Mouse (Mus musculus) cerebellum, adult 2 months (tissue): ENCODE results near the gene Rnf222. TPM values are rescaled to one million over a fixed set of nuclear protein-coding genes. Genes with fewer than 3 reads are reported as not detected.

Experiments
- DNase-seq, 2 experiments: peaks; one replicate each; pipeline ENCODE4 v3.0.0; 2021
- H3K27ac ChIP-seq: fragments of 200-500 bp; 2 replicates; pipeline ENCODE4 v1.5.1; 2012; ENCODE audit warnings: low read length, control low read depth, inconsistent platforms; ENCODE audit not compliant: insufficient read depth
- H3K27me3 ChIP-seq: fragments of 200-500 bp; 2 replicates; pipeline ENCODE4 v1.6.1; 2012; ENCODE audit warnings: inconsistent platforms, mild to moderate bottlenecking, low read length, moderate library complexity; ENCODE audit not compliant: control insufficient read depth, insufficient read depth
- H3K4me1 ChIP-seq: fragments of 200-500 bp; 2 replicates; pipeline ENCODE4 v1.6.1; 2011; ENCODE audit warnings: low read length; ENCODE audit not compliant: control insufficient read depth, insufficient read depth
- H3K4me3 ChIP-seq: fragments of 200-500 bp; replicated peaks from 2 replicates; pipeline ENCODE3; 2011; ENCODE audit warnings: mild to moderate bottlenecking, low read depth, low read length, control low read depth; ENCODE audit not compliant: insufficient read depth
- CTCF ChIP-seq: fragments of 200-500 bp; IDR thresholded peaks from 2 replicates; pipeline ENCODE4 v1.5.1; 2011; ENCODE audit warnings: low read depth, mild to moderate bottlenecking, control low read depth, low read length, moderate library complexity, borderline replicate concordance; ENCODE audit not compliant: insufficient read depth
- POLR2A ChIP-seq: fragments of 200-500 bp; IDR thresholded peaks from 2 replicates; pipeline ENCODE4 v1.6.1; 2011; ENCODE audit warnings: low read length, control low read depth, borderline replicate concordance; ENCODE audit not compliant: insufficient read depth
- WGBS: fragments of 180-500 bp; shearing (Covaris S2); methylation state at CpG from one replicate; pipeline ENCODE4 v1.1.7; 2018; 5-methylcytosine and 5-hydroxymethylcytosine counted together
- polyA plus RNA-seq: library from polyadenylated mRNA; depleted of rRNA; stranded (reverse); fragments of >200 nt; gene quantifications from 2 replicates; pipeline ENCODE4 v1.2.3, GENCODE M21; 2012

Gene Rnf222
- polyA plus RNA-seq, 1 experiment = 0.05 TPM

DNA sequence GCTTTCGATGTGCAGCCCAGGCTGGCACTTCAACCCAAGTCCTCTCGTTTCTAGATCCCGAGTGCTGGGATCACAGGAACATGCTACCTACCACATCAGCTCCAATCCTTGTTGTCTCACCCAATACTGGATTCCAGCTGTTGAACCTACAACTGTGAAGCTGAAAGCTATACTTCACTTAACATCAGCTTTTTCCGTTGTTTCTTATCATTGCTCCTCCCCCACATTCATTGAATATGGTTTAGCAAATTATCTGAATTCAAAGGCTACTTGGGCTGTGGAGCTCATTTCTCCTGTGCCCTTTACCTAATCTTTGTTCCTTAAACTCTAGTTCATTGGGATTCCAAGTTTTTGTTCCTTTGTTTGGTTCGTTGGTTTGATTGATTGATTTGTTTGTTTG, 9.5 kb upstream of the Rnf222 start:
- 81% methylated on average over 5 of the region's 5 CpGs for WGBS
- no peaks in the 10 kb centered on the region for H3K4me1 ChIP-seq
- TF ChIP-seq CTCF = no peak
- TF ChIP-seq POLR2A = no peak
- H3K27me3 ChIP-seq = no peaks in the 10 kb centered on the region
- no peak overlapping the region for H3K4me3 ChIP-seq
- no peak overlapping the region for H3K27ac ChIP-seq
- no peak for DNase-seq

GRCm38 (mm10) chr11:68882107-68882506, 6.2 kb upstream of the Rnf222 start:
- 36% methylated on average over 14 of the region's 14 CpGs for WGBS
- no peak overlapping the region for H3K4me3 ChIP-seq
- no peak overlapping the region for H3K27ac ChIP-seq
- TF ChIP-seq CTCF = no peak
- no peak for TF ChIP-seq POLR2A
- no peaks in the 10 kb centered on the region for H3K4me1 ChIP-seq
- H3K27me3 ChIP-seq = no peaks in the 10 kb centered on the region
- DNase-seq = no peak

DNA sequence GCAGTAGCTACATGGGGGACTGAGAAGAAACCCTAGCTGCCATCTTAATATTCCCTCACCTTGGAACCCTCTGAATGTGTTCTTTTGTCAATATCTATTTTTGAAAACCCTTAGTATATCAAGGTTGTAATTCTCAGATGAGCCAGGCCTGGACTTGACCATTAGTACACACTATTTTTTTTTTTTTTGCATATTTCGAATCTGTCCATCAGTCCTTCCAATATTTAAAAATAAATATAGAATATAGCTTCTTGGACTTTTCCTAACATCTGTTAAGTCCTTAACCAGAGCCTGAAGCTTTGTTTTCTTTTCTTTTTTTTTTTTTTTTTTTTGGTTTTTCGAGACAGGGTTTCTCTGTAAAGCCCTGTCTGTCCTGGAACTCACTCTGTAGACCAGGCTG, 4.5 kb upstream of the Rnf222 start:
- no peak for DNase-seq
- Histone ChIP-seq H3K27me3 (no peaks in the 10 kb centered on the region), H3K4me3 (no peak overlapping the region), H3K4me1 (no peaks in the 10 kb centered on the region), H3K27ac (no peak overlapping the region)
- 77% methylated on average over 2 of the region's 2 CpGs for WGBS
- no peak for TF ChIP-seq CTCF
- TF ChIP-seq POLR2A = no peak

DNA sequence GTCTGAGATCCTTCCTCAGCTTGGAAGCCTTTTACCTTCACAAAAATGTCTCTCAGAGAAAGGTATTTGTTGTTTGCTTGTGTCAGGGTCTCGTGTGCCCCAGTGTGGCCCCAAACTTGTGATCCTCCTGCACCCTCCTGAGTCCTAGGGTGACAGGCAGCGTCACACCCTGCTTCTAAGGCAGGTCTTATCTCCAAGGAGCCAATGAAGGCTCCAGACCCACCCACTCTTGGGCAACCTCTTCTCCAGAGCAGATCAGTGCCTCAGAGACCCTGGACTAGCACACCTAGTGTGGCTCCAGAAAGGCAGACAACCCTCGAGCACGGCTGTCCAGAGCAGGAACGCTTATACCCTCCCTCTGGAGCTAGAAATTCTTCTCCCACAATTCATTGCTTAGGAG, 4.0 kb upstream of the Rnf222 start:
- DNase-seq = no peak
- Histone ChIP-seq H3K27me3 (no peaks in the 10 kb centered on the region), H3K27ac (no peak overlapping the region), H3K4me3 (no peak overlapping the region), H3K4me1 (no peaks in the 10 kb centered on the region)
- WGBS = 74% methylated on average over 5 of the region's 5 CpGs
- TF ChIP-seq POLR2A (no peak), CTCF (no peak)

- Histone ChIP-seq H3K4me1 (no peaks in the 10 kb centered on the region), H3K4me3 (no peak overlapping the region), H3K27ac (no peak overlapping the region), H3K27me3 (no peaks in the 10 kb centered on the region)
- no peak for DNase-seq
- WGBS = 81% methylated on average over 5 of the region's 5 CpGs
- TF ChIP-seq CTCF (no peak), POLR2A (no peak)
Observed at GRCm38 (mm10) chr11:68886091-68886490, 2.3 kb upstream of the Rnf222 start.

- 47% methylated on average over 2 of the region's 2 CpGs for WGBS
- Histone ChIP-seq H3K27ac (no peak overlapping the region), H3K4me3 (no peak overlapping the region), H3K4me1 (no peaks in the 10 kb centered on the region), H3K27me3 (no peaks in the 10 kb centered on the region)
- DNase-seq = no peak
- TF ChIP-seq CTCF (no peak), POLR2A (no peak)
Observed at GRCm38 (mm10) chr11:68888653-68889052, 300 bp downstream of the Rnf222 start.

GRCm38 (mm10) chr11:68890625-68891024, 2.3 kb downstream of the Rnf222 start:
- Histone ChIP-seq H3K4me3 (no peak overlapping the region), H3K4me1 (no peaks in the 10 kb centered on the region), H3K27ac (no peak overlapping the region), H3K27me3 (no peaks in the 10 kb centered on the region)
- DNase-seq = no peak
- no peak for TF ChIP-seq POLR2A
- no peak for TF ChIP-seq CTCF
- WGBS = 11% methylated on average over 2 of the region's 2 CpGs

GRCm38 (mm10) chr11:68891823-68892222, 3.5 kb downstream of the Rnf222 start:
- Histone ChIP-seq H3K4me1 (no peaks in the 10 kb centered on the region), H3K27me3 (no peaks in the 10 kb centered on the region), H3K27ac (no peak overlapping the region), H3K4me3 (no peak overlapping the region)
- TF ChIP-seq POLR2A (no peak), CTCF (no peak)
- no peak for DNase-seq
- WGBS = 91% methylated on average over 5 of the region's 5 CpGs
